Mouse (Mus musculus) cortical plate, adult 2 months (tissue): ENCODE data around the gene Ripor2.

Source experiments
- CTCF ChIP-seq: fragments of 200-500 bp; IDR thresholded peaks from 2 replicates; pipeline ENCODE4 v1.5.1; 2011; ENCODE audit warnings: mild to moderate bottlenecking, control low read depth, low read length; ENCODE audit not compliant: insufficient read depth; ENCODE audit errors: extremely low read depth
- POLR2A ChIP-seq: fragments of 200-500 bp; IDR thresholded peaks from 2 replicates; pipeline ENCODE4 v1.6.1; 2011; ENCODE audit warnings: mild to moderate bottlenecking, low read length, control low read depth; ENCODE audit not compliant: insufficient read depth; ENCODE audit errors: extremely low read depth

- TF ChIP-seq POLR2A (no peak), CTCF (no peak)
These were observed 196.0 kb downstream of the Ripor2 start for GRCm38 (mm10) chr13:24778026-24778425.
